ENCODE assay signal across 8 mouse cellular contexts in genomic region chr7:113197161-113197775, GRCm38 (mm10). TPM values are rescaled to one million over a fixed set of nuclear protein-coding genes. Genes with fewer than 3 reads are reported as not detected.
DNase-seq lines count a peak whose midpoint lies in the region; ATAC-seq lines count a peak whose summit lies in the region.

No protein-coding gene starts in this region.

- no peak overlapping the region for H3K27ac ChIP-seq in liver, embryonic 12.5 days

- no peak overlapping the region for H3K9ac ChIP-seq in liver, embryonic 12.5 days

- WGBS in liver, embryonic 12.5 days (ENCODE audit: insufficient replicate concordance): 22% methylated on average over 10 of the region's 10 CpGs

- peaks cover 6% of the 10 kb centered on the region; the same call in 1 of the 2 replicates for H3K4me1 ChIP-seq in liver, embryonic 12.5 days

- no peaks in the 10 kb centered on the region for H3K36me3 ChIP-seq in liver, embryonic 12.5 days
- no peaks in the 10 kb centered on the region for H3K36me3 ChIP-seq in splenic B cell, adult 2 months (ENCODE audit: control insufficient read depth, insufficient read depth, low read length, poor library complexity, severe bottlenecking)

- no peaks in the 10 kb centered on the region for H3K9me3 ChIP-seq in liver, embryonic 12.5 days (replicated peaks)

- H3K4me3 ChIP-seq in liver, embryonic 12.5 days: no peak overlapping the region

- 0 out of 2 replicates have a peak, but pooled peaks have one; percentile 27 for ATAC-seq in liver, embryonic 12.5 days

- DNase-seq in kidney, adult 18-20 months: peak; percentile 19
- no peak for DNase-seq in kidney, postnatal 10 days
- peak; percentile 23 for DNase-seq in c-Kit-positive CD71-negative TER-119-negative erythroid progenitor cells, embryonic 14.5 days (ENCODE audit: low read depth)
- peak; percentile 65 for DNase-seq in splenic B cell, adult 2 months (ENCODE audit: low read depth, low spot score)
- no peak for DNase-seq in gastrocnemius, postnatal 36 days
- no peak for DNase-seq in gastrocnemius, postnatal 25 days
- no peak for DNase-seq in right cerebral cortex, postnatal 4 days

- intact Hi-C loops in gastrocnemius, postnatal 36 days (cut with DNase I): no loop called here

- peak overlapping the region; percentile 6; the same call in 1 of the 2 replicates for H3K4me2 ChIP-seq in liver, embryonic 12.5 days

- peaks cover 21% of the 10 kb centered on the region for H3K27me3 ChIP-seq in liver, embryonic 12.5 days (replicated peaks)
- no peaks in the 10 kb centered on the region for H3K27me3 ChIP-seq in splenic B cell, adult 2 months (ENCODE audit: control insufficient read depth, insufficient read depth, low read length, poor library complexity, severe bottlenecking)

RNA-seq across cellular contexts. Expression of gene Arntl, which starts 10.0 kb away (rescaled TPM):
- 5.4 and 5.7 TPM in 2 replicates for polyA plus RNA-seq in liver, embryonic 12.5 days (2016; fragmentation: Nextera tagmentation; extraction: Ambion mirVana)
- total RNA-seq in gastrocnemius, postnatal 36 days (2021): 10 to 100 TPM; 10.6 to 12.1 TPM
- total RNA-seq in gastrocnemius, postnatal 25 days (2021): 10 to 100 TPM in 1 of 2 experiments, 1 to 10 TPM in 1; 4.6 to 29.3 TPM

Comparison
In these comparisons a context has a peak if more than half of its experiments do, and no peak if none do; other contexts are left out.
1. DNase-seq: peak in kidney, adult 18-20 months (single experiment), c-Kit-positive CD71-negative TER-119-negative erythroid progenitor cells, embryonic 14.5 days (single experiment) and splenic B cell, adult 2 months (single experiment); none in kidney, postnatal 10 days (single experiment), gastrocnemius, postnatal 36 days (0 of 2), gastrocnemius, postnatal 25 days (single experiment) and right cerebral cortex, postnatal 4 days (single experiment).